Mouse (Mus musculus) stomach, postnatal 0 days (tissue): ENCODE results near the gene Pramel1. TPM values are rescaled to one million over a fixed set of nuclear protein-coding genes. Genes with fewer than 3 reads are reported as not detected.
A peak's percentile ranks its signal among the peaks of the same experiment; 100 is the strongest.

Source experiments
- ATAC-seq: fragments of 200-750 bp; cut with Nextera tagmentation; 2 replicates; pipeline ENCODE4 v1.8.0; 2017; ENCODE audit not compliant: low FRiP score, low TSS enrichment
- DNase-seq: peaks from one replicate; pipeline ENCODE4 v3.0.0-alpha.2; 2016; ENCODE audit warnings: low spot score
- H3K27ac ChIP-seq: fragments of 300-500 bp; sonication (generic); replicated peaks from 2 replicates; pipeline ENCODE4 v1.5.1; 2014; ENCODE audit warnings: mild to moderate bottlenecking, control low read depth
- H3K27me3 ChIP-seq: fragments of 300-500 bp; sonication (generic); 2 replicates; pipeline ENCODE4 v1.6.1; 2014; ENCODE audit warnings: low read length; ENCODE audit not compliant: control insufficient read depth, insufficient read depth
- H3K36me3 ChIP-seq: fragments of 300-500 bp; sonication (generic); 2 replicates; pipeline ENCODE4 v1.6.1; 2014; ENCODE audit warnings: low read length, mixed read lengths; ENCODE audit not compliant: control insufficient read depth, insufficient read depth
- H3K4me1 ChIP-seq: fragments of 300-500 bp; sonication (generic); replicated peaks from 2 replicates; pipeline ENCODE4 v1.6.1; 2014; ENCODE audit warnings: antibody characterized with exemption; ENCODE audit not compliant: control insufficient read depth, insufficient read depth
- H3K4me2 ChIP-seq: fragments of 300-500 bp; sonication (generic); replicated peaks from 2 replicates; pipeline ENCODE4 v1.6.1; 2014; ENCODE audit warnings: low read depth, mild to moderate bottlenecking, control low read depth, moderate library complexity
- H3K4me3 ChIP-seq: fragments of 300-500 bp; sonication (generic); 2 replicates; pipeline ENCODE4 v1.5.1; 2014; ENCODE audit warnings: low read depth, low read length, control low read depth
- H3K9ac ChIP-seq: fragments of 300-500 bp; sonication (generic); 2 replicates; pipeline ENCODE4 v1.6.1; 2014; ENCODE audit warnings: mild to moderate bottlenecking, low read length, control low read depth, mixed read lengths
- H3K9me3 ChIP-seq: fragments of 300-500 bp; sonication (generic); 2 replicates; pipeline ENCODE4 v1.6.1; 2016; ENCODE audit warnings: low read length; ENCODE audit not compliant: control insufficient read depth
- CTCF ChIP-seq: IDR thresholded peaks from 2 replicates; pipeline ENCODE4 v1.5.1; 2016; ENCODE audit warnings: antibody characterized with exemption, low read depth, mild to moderate bottlenecking, moderate library complexity
- EP300 ChIP-seq: optimal IDR thresholded peaks from 2 replicates; pipeline ENCODE3; 2016; ENCODE audit warnings: antibody characterized with exemption
- WGBS: fragments of 180-500 bp; shearing (Covaris S2); extraction: QIAGEN DNeasy Blood & Tissue Kit; methylation state at CpG from one replicate; pipeline ENCODE4 v1.1.7; 2014; 5-methylcytosine and 5-hydroxymethylcytosine counted together
- polyA plus RNA-seq: library from polyadenylated mRNA; unstranded; fragments of >200 nt; fragmentation: Nextera tagmentation; extraction: Ambion mirVana; gene quantifications from 2 replicates; pipeline ENCODE4 v1.2.1, GENCODE M21; 2015

Pramel1 gene
- polyA plus RNA-seq, 1 experiment from 2014 or later: not detected

DNA sequence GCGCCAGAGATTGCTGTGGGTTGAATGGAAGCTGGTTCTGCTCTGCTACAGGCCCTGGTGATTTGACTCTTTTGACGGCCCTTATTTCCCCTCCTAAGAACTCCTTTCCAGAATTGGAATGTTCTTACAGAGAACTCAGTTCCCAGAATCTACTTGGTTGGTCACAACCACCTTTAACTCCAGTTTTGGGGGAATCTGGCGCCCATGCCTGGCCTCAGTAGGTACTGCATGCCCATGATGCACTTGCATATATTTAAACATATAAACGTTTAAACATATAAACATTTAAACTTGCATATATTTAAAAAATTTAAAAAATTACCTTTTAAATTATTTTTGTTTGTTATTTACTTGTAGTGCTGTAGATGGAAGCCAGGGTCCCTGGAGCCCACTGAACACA, 10.6 kb upstream of the Pramel1 start:
- no peak overlapping the region for H3K27ac ChIP-seq
- H3K9me3 ChIP-seq: no peaks in the 10 kb centered on the region
- H3K9ac ChIP-seq: no peak overlapping the region
- 42% methylated on average over 4 of the region's 4 CpGs for WGBS
- no peaks in the 10 kb centered on the region for H3K36me3 ChIP-seq
- no peak overlapping the region for H3K4me3 ChIP-seq
- no peak for TF ChIP-seq EP300
- TF ChIP-seq CTCF: peak; percentile 65
- H3K4me1 ChIP-seq: no peaks in the 10 kb centered on the region
- peak; percentile 24 for DNase-seq
- no peaks in the 10 kb centered on the region for H3K27me3 ChIP-seq
- H3K4me2 ChIP-seq: no peak overlapping the region
- ATAC-seq: no peak

DNA sequence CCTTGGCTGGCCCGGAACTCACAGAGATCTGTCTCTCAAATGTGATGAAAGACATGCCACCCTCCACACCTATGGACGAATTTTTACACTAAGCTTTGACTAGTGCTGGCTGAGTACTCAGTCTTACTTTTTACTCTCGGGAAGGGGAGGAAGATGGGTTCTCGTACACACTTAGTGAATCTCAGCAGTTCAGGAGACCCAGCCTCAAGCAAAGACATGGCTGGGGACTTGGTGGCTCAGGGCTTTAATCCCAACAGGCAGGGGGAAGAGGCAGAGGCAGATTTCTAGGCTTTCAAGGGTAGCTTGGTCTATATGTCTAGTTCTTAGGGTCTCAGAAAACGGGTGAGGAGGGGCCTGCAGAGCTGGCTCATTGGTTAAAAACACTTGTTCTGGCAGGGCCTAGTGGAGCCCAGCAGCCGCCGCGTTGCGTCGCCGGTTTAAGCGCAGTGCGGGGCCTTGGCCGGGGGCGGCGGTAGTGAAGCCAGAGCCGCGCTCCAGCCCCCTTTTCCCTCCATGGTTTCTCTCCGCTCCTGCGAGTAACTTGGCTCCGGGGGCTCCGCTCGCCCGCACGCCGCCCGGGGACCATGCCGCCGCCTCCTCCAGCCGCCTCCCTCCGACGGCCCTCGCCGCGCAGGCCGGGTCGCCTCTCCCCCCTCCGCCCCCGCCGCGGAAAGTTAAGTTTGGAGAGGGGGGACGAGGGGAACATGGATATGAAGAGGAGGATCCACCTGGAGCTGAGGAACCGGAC, 5.1 kb upstream of the Pramel1 start:
- no peaks in the 10 kb centered on the region for H3K27me3 ChIP-seq
- H3K4me1 ChIP-seq: no peaks in the 10 kb centered on the region
- TF ChIP-seq EP300 (no peak), CTCF (peak; percentile 62)
- DNase-seq: peak; percentile 61
- 10% methylated on average over 25 of the region's 43 CpGs for WGBS
- no peak overlapping the region for H3K27ac ChIP-seq
- H3K4me2 ChIP-seq: peak overlapping the region; percentile 55
- ATAC-seq: peak; percentile 80
- H3K4me3 ChIP-seq: peak overlapping the region; percentile 38
- H3K36me3 ChIP-seq: no peaks in the 10 kb centered on the region
- no peaks in the 10 kb centered on the region for H3K9me3 ChIP-seq
- H3K9ac ChIP-seq: peak overlapping the region; percentile 41

DNA sequence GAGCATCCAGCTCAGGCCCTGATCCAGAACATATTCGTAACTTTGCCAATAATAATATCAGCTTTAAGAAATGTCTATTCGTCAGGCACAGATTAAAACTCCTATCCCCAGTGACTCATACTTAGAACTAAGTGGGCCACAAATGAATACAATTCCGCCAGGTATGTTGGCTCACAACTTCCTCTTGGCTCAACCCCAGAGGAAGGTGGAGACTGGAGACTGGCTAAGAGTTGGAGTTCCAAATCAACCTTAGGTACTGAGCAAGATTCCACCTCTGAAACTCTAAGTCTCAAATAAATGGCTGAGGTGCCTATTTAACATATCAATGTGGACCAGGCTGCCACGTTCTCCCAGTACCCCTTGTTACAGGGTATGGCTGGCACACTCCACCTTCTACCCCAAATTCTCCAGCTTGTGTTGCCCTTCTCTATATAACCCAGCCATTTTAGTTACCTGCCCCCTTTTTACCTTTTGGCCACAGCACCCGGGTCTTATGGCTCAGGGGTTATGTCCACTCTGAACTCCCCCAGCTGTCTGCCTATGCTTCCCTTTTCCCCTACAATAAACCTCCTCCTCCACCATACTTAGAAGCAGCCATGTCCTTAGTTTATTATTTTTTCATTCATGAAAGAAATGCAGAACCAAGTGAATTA, 17.5 kb downstream of the Pramel1 start:
- peak; percentile 47 for DNase-seq
- H3K4me2 ChIP-seq: peak overlapping the region; percentile 46
- H3K27me3 ChIP-seq: no peaks in the 10 kb centered on the region
- peak overlapping the region; percentile 65; the same call in 1 of the 2 replicates for H3K27ac ChIP-seq
- H3K4me3 ChIP-seq: peak overlapping the region; percentile 59
- no peak for TF ChIP-seq EP300
- TF ChIP-seq CTCF: no peak
- no peak overlapping the region; the same call in 1 of the 2 replicates for H3K9ac ChIP-seq
- peak; percentile 13; the same call in 1 of the 2 replicates for ATAC-seq
- H3K4me1 ChIP-seq: peaks cover 3% of the 10 kb centered on the region; the same call in 1 of the 2 replicates
- no peaks in the 10 kb centered on the region for H3K9me3 ChIP-seq
- 54% methylated on average over 5 of the region's 5 CpGs for WGBS
- peaks cover 3% of the 10 kb centered on the region; the same call in 1 of the 2 replicates for H3K36me3 ChIP-seq

DNA sequence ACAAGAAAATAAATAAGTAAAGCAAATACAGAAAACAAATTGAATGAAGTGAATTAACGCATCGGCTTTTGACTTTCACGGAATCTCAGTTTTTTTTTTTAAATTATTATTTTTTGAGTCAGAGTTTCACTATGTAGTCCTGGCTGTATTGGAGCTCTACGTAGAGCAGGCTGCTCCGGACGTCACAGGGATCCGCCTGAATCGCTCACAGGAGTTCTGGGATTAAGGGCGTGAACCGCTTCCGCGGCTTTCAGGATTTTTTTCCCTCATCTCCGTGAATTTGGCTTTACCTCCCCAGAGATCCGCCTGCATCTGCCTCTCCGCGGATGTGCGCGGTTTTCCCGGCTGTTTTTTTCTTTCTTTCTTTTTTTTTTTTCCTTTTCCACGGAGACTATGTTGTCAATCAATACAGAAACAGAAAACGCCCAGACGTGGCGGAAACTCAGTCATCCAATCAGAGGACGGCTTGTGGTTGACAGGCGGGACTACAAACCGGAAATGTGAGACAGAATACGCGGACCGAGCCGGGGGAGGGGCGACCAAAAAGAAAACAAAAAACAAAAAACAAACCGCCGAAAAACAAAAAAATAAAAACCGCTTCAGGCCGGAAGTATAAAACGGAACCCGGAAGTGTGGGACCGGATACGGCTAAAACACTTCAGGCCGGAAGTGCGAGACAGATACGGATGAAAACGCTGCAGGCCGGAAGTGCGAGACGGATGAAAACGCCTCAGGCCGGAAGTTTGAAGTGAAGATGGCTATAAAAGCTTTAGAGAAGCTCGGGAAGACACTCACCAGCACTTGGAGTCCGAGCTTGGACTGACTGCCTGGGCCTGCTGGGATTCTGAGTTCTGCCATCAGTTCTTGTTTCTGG, 18.2 kb downstream of the Pramel1 start, which contains the start of gene Pramef8:
Gene Pramef8, plus strand, starts transcription at position 208 of the 874 bp plus-strand sequence.
- Histone ChIP-seq H3K4me1 (peaks cover 3% of the 10 kb centered on the region; the same call in 1 of the 2 replicates), H3K27me3 (no peaks in the 10 kb centered on the region), H3K4me2 (peak within 1 kb of the TSS; percentile 51), H3K9ac (peak within 1 kb of the TSS; percentile 61), H3K9me3 (no peaks in the 10 kb centered on the region), H3K4me3 (peak within 1 kb of the TSS; percentile 59), H3K27ac (peak within 1 kb of the TSS; percentile 88), H3K36me3 (peaks cover 10% of the 10 kb centered on the region)
- TF ChIP-seq CTCF (no peak), EP300 (peak; percentile 83)
- ATAC-seq: peak; percentile 96
- WGBS: under 1% methylated on average over 50 of the region's 50 CpGs
- DNase-seq: peak; percentile 92

DNA sequence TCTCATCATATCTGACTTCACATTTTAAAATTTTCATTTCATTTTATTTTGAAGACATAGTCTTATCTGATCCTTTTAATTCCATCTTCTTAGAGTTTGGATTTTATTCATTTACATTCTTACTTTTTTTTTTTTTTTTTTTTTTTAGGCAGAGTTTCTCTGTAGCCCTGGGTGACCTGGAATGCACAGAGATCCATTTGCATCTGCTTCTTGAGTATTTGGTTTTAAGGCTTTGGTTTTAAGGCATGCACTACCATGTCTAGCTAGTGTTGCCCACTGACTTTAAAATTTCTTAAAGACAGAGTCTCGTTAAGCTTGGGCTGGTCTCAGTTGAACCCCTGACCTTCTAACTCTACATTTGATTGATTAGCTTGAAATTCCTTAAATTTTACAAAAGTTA, 19.4 kb downstream of the Pramel1 start:
- Histone ChIP-seq H3K4me3 (no peak overlapping the region), H3K4me1 (peaks cover 3% of the 10 kb centered on the region; the same call in 1 of the 2 replicates), H3K36me3 (peaks cover 18% of the 10 kb centered on the region), H3K9me3 (no peaks in the 10 kb centered on the region), H3K4me2 (no peak overlapping the region), H3K27me3 (no peaks in the 10 kb centered on the region), H3K9ac (no peak overlapping the region), H3K27ac (no peak overlapping the region)
- no peak for DNase-seq
- 96% methylated on average over 1 of the region's 1 CpGs for WGBS
- no peak for ATAC-seq
- TF ChIP-seq EP300 (no peak), CTCF (no peak)
